Mouse (Mus musculus): ENCODE results near the gene Pnpla8. TPM values are rescaled to one million over a fixed set of nuclear protein-coding genes. Genes with fewer than 3 reads are reported as not detected.

The Pnpla8 gene
- polyA plus RNA-seq, 1 experiment from 2014 or later, result 55.5 TPM

GRCm38 (mm10) chr12:44329316-44330215 is 108.4 kb downstream of the Pnpla8 start:
- Histone ChIP-seq H3K27ac (ENCODE audit: low read depth, low read length) (no peak overlapping the region), H3K9me3 (replicated peaks; ENCODE audit: control insufficient read depth, low read length) (no peaks in the 10 kb centered on the region), H3K4me1 (ENCODE audit: control insufficient read depth, insufficient read depth, low read length) (no peaks in the 10 kb centered on the region), H3K36me3 (ENCODE audit: control insufficient read depth, insufficient read depth, low read length) (no peaks in the 10 kb centered on the region), H3K4me2 (peak overlapping the region; percentile 98), H3K4me3 (ENCODE audit: low read depth, low read length) (peak overlapping the region; percentile 68), H3K9ac (ENCODE audit: low read depth, low read length) (peak overlapping the region; percentile 46; the same call in 1 of the 2 replicates), H3K27me3 (ENCODE audit: control insufficient read depth, insufficient read depth, low read length) (peaks cover 9% of the 10 kb centered on the region; the same call in 1 of the 2 replicates)
- WGBS (ENCODE audit: insufficient replicate concordance), result under 1% methylated on average over 60 of the region's 61 CpGs
- peak; percentile 52; the same call in 1 of the 2 replicates for ATAC-seq (replicated peaks; ENCODE audit: insufficient number of reproducible peaks, low FRiP score, low TSS enrichment)

GRCm38 (mm10) chr12:44330216-44330719 is 109.1 kb downstream of the Pnpla8 start:
- H3K4me1 ChIP-seq (ENCODE audit: control insufficient read depth, insufficient read depth, low read length), result no peaks in the 10 kb centered on the region
- no peaks in the 10 kb centered on the region for H3K36me3 ChIP-seq (ENCODE audit: control insufficient read depth, insufficient read depth, low read length)
- H3K9me3 ChIP-seq (replicated peaks; ENCODE audit: control insufficient read depth, low read length), result no peaks in the 10 kb centered on the region
- H3K4me3 ChIP-seq (ENCODE audit: low read depth, low read length), result peak overlapping the region; percentile 68
- 3% methylated on average over 9 of the region's 9 CpGs for WGBS (ENCODE audit: insufficient replicate concordance)
- H3K27me3 ChIP-seq (ENCODE audit: control insufficient read depth, insufficient read depth, low read length), result peaks cover 9% of the 10 kb centered on the region; the same call in 1 of the 2 replicates
- no peak overlapping the region for H3K27ac ChIP-seq (ENCODE audit: low read depth, low read length)
- H3K9ac ChIP-seq (ENCODE audit: low read depth, low read length), result no peak overlapping the region
- ATAC-seq (replicated peaks; ENCODE audit: insufficient number of reproducible peaks, low FRiP score, low TSS enrichment), result no peak
- peak overlapping the region; percentile 98 for H3K4me2 ChIP-seq

DNA sequence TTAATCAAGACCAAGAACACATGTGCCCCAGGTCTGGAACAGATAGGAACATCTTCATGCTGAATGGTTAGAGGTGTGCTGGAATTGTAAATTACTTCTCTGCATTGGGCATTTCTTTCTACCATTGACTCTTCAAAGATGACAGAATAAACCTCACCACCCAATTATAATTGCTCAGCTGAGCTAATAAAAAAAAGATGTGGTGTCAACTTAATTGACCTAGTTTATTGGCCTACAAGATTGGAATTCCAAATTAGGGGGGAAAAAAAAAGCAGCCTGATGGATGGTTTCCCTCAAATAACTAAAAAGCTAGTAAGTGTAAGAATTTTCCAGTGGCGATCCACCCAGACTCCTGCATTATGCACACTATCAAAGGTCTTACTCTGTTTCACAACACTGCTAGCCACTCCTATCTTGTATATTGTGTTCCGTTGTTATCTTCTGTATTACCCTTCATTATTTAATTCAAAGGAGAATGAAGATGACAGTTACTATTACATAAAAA is 116.0 kb downstream of the Pnpla8 start:
- Histone ChIP-seq H3K9ac (ENCODE audit: low read depth, low read length) (no peak overlapping the region), H3K27ac (ENCODE audit: low read depth, low read length) (no peak overlapping the region), H3K4me3 (ENCODE audit: low read depth, low read length) (no peak overlapping the region), H3K9me3 (replicated peaks; ENCODE audit: control insufficient read depth, low read length) (no peaks in the 10 kb centered on the region), H3K4me1 (ENCODE audit: control insufficient read depth, insufficient read depth, low read length) (no peaks in the 10 kb centered on the region), H3K27me3 (ENCODE audit: control insufficient read depth, insufficient read depth, low read length) (no peaks in the 10 kb centered on the region), H3K4me2 (no peak overlapping the region), H3K36me3 (ENCODE audit: control insufficient read depth, insufficient read depth, low read length) (no peaks in the 10 kb centered on the region)
- WGBS (ENCODE audit: insufficient replicate concordance), result 87% methylated on average over 2 of the region's 2 CpGs
- ATAC-seq (replicated peaks; ENCODE audit: insufficient number of reproducible peaks, low FRiP score, low TSS enrichment), result no peak

- no peak for ATAC-seq (replicated peaks; ENCODE audit: insufficient number of reproducible peaks, low FRiP score, low TSS enrichment)
- Histone ChIP-seq H3K4me2 (no peak overlapping the region), H3K4me1 (ENCODE audit: control insufficient read depth, insufficient read depth, low read length) (no peaks in the 10 kb centered on the region), H3K27me3 (ENCODE audit: control insufficient read depth, insufficient read depth, low read length) (no peaks in the 10 kb centered on the region), H3K36me3 (ENCODE audit: control insufficient read depth, insufficient read depth, low read length) (no peaks in the 10 kb centered on the region), H3K9ac (ENCODE audit: low read depth, low read length) (no peak overlapping the region), H3K9me3 (replicated peaks; ENCODE audit: control insufficient read depth, low read length) (no peaks in the 10 kb centered on the region), H3K27ac (ENCODE audit: low read depth, low read length) (no peak overlapping the region), H3K4me3 (ENCODE audit: low read depth, low read length) (no peak overlapping the region)
- WGBS (ENCODE audit: insufficient replicate concordance), result 64% methylated on average over 8 of the region's 8 CpGs
These were observed 117.0 kb downstream of the Pnpla8 start for GRCm38 (mm10) chr12:44338195-44338622.

DNA sequence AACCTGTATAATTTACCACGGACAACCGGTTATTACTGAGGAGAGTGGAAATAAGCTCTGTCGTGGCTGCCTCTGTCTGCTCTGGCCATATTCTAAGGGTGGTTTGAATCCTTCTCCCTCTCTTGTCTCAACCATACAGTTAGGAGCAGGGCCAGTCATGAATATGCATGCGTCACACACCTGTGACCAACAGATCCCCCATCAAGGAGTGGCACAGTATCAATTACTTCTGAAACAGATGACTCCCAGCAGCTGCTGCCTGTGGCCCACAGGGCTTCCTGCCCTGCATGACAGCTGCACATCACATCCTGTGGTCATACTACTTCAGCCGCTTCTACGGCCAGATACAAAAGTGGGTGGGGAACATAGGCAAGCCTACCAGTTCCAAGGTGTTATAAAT is 122.9 kb downstream of the Pnpla8 start:
- Histone ChIP-seq H3K4me3 (ENCODE audit: low read depth, low read length) (no peak overlapping the region), H3K9me3 (replicated peaks; ENCODE audit: control insufficient read depth, low read length) (no peaks in the 10 kb centered on the region), H3K36me3 (ENCODE audit: control insufficient read depth, insufficient read depth, low read length) (no peaks in the 10 kb centered on the region), H3K4me2 (no peak overlapping the region), H3K27me3 (ENCODE audit: control insufficient read depth, insufficient read depth, low read length) (no peaks in the 10 kb centered on the region), H3K27ac (ENCODE audit: low read depth, low read length) (no peak overlapping the region), H3K4me1 (ENCODE audit: control insufficient read depth, insufficient read depth, low read length) (no peaks in the 10 kb centered on the region), H3K9ac (ENCODE audit: low read depth, low read length) (no peak overlapping the region)
- no peak for ATAC-seq (replicated peaks; ENCODE audit: insufficient number of reproducible peaks, low FRiP score, low TSS enrichment)
- 75% methylated on average over 6 of the region's 6 CpGs for WGBS (ENCODE audit: insufficient replicate concordance)

DNA sequence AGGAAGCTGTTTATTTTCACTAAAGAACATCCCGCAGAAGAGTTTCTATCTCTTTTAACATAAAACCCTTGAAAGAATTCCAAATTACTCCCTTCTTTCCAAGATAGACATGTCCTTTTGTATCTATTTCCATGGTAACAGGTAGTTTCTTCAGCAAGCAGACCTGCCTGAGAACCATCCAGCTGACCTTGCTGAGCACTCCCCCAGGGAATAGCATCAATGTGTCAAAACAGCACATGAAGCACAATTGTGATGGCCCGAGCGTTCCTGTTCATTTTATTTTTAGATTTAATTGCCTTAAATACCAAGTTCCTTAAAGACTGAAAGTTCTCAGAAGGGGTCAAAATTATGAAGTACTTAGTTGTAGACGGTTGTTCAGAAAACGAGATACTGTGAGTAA is 124.1 kb downstream of the Pnpla8 start:
- WGBS (ENCODE audit: insufficient replicate concordance), result 75% methylated on average over 5 of the region's 5 CpGs
- Histone ChIP-seq H3K27me3 (ENCODE audit: control insufficient read depth, insufficient read depth, low read length) (no peaks in the 10 kb centered on the region), H3K9me3 (replicated peaks; ENCODE audit: control insufficient read depth, low read length) (no peaks in the 10 kb centered on the region), H3K36me3 (ENCODE audit: control insufficient read depth, insufficient read depth, low read length) (no peaks in the 10 kb centered on the region), H3K4me1 (ENCODE audit: control insufficient read depth, insufficient read depth, low read length) (no peaks in the 10 kb centered on the region), H3K4me3 (ENCODE audit: low read depth, low read length) (no peak overlapping the region), H3K9ac (ENCODE audit: low read depth, low read length) (no peak overlapping the region), H3K27ac (ENCODE audit: low read depth, low read length) (no peak overlapping the region), H3K4me2 (no peak overlapping the region)
- no peak for ATAC-seq (replicated peaks; ENCODE audit: insufficient number of reproducible peaks, low FRiP score, low TSS enrichment)

DNA sequence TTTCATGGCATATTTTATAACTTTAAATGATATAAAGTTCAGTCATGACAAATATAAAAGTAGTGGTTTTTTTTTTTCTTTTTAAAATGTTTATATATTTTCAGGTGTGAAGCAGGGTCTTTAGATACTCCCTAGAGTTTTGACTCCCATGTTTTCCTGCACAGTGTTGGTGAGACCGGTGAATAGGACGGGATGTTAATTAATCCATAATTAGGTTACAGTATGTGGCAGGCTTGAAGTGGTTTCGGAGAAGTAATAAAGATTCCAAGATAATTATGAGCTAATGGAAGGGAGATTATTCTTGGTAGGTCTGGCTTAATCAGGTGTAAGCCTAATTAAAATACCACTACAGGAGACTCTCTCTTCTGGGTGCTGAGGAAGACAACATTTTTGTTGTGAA is 125.0 kb downstream of the Pnpla8 start:
- no peak for ATAC-seq (replicated peaks; ENCODE audit: insufficient number of reproducible peaks, low FRiP score, low TSS enrichment)
- Histone ChIP-seq H3K4me2 (no peak overlapping the region), H3K27me3 (ENCODE audit: control insufficient read depth, insufficient read depth, low read length) (no peaks in the 10 kb centered on the region), H3K9me3 (replicated peaks; ENCODE audit: control insufficient read depth, low read length) (no peaks in the 10 kb centered on the region), H3K4me1 (ENCODE audit: control insufficient read depth, insufficient read depth, low read length) (no peaks in the 10 kb centered on the region), H3K4me3 (ENCODE audit: low read depth, low read length) (no peak overlapping the region), H3K9ac (ENCODE audit: low read depth, low read length) (no peak overlapping the region), H3K36me3 (ENCODE audit: control insufficient read depth, insufficient read depth, low read length) (no peaks in the 10 kb centered on the region), H3K27ac (ENCODE audit: low read depth, low read length) (no peak overlapping the region)
- WGBS (ENCODE audit: insufficient replicate concordance), result 77% methylated on average over 3 of the region's 3 CpGs

GRCm38 (mm10) chr12:44355116-44355515 is 133.9 kb downstream of the Pnpla8 start:
- H3K36me3 ChIP-seq (ENCODE audit: control insufficient read depth, insufficient read depth, low read length), result no peaks in the 10 kb centered on the region
- no peaks in the 10 kb centered on the region for H3K27me3 ChIP-seq (ENCODE audit: control insufficient read depth, insufficient read depth, low read length)
- no peak overlapping the region for H3K4me2 ChIP-seq
- WGBS (ENCODE audit: insufficient replicate concordance), result 69% methylated on average over 4 of the region's 4 CpGs
- H3K4me1 ChIP-seq (ENCODE audit: control insufficient read depth, insufficient read depth, low read length), result no peaks in the 10 kb centered on the region
- H3K27ac ChIP-seq (ENCODE audit: low read depth, low read length), result no peak overlapping the region
- no peak overlapping the region for H3K4me3 ChIP-seq (ENCODE audit: low read depth, low read length)
- ATAC-seq (replicated peaks; ENCODE audit: insufficient number of reproducible peaks, low FRiP score, low TSS enrichment), result no peak
- H3K9me3 ChIP-seq (replicated peaks; ENCODE audit: control insufficient read depth, low read length), result no peaks in the 10 kb centered on the region
- H3K9ac ChIP-seq (ENCODE audit: low read depth, low read length), result no peak overlapping the region

All from heart, embryonic 11.5 days (tissue).